Mouse (Mus musculus) inflammation-experienced regulatory T-cells, adult 6 months (primary cell): Measurements from ENCODE around the gene Gabarapl2. TPM values are rescaled to one million over a fixed set of nuclear protein-coding genes. Genes with fewer than 3 reads are reported as not detected.
A peak's percentile ranks its signal among the peaks of the same experiment; 100 is the strongest.

Experiments
- ATAC-seq: one replicate; pipeline ENCODE4 v1.8.0; 2017
- polyA plus RNA-seq, 3 experiments: library from polyadenylated mRNA; unstranded; fragments of 100-300 nt; shearing (Covaris generic); gene quantifications; one replicate each; pipeline ENCODE4 v1.2.1; 2017

Gene Gabarapl2
- polyA plus RNA-seq: 100 to 1,000 TPM; 252 to 286 (median 255) TPM

- ATAC-seq: peak; percentile 91
Observed at GRCm38 (mm10) chr8:111940171-111941100, at the start of gene Gabarapl2. Gene Gabarapl2 (plus strand): TSS chr8:111940703.

- ATAC-seq: no peak
Observed at GRCm38 (mm10) chr8:111890911-111891303, 49.6 kb upstream of the Gabarapl2 start.

- ATAC-seq: no peak
Observed at GRCm38 (mm10) chr8:111891983-111892382, 48.5 kb upstream of the Gabarapl2 start.

GRCm38 (mm10) chr8:111892615-111893014 is 47.9 kb upstream of the Gabarapl2 start:
- no peak for ATAC-seq

GRCm38 (mm10) chr8:111894955-111895354 is 45.5 kb upstream of the Gabarapl2 start:
- ATAC-seq: no peak

GRCm38 (mm10) chr8:111898586-111898985 is 41.9 kb upstream of the Gabarapl2 start:
- no peak for ATAC-seq

- ATAC-seq: no peak
Observed at GRCm38 (mm10) chr8:111902080-111902479, 38.4 kb upstream of the Gabarapl2 start.

- ATAC-seq: no peak
Observed at GRCm38 (mm10) chr8:111905500-111906121, 34.9 kb upstream of the Gabarapl2 start.

GRCm38 (mm10) chr8:111909621-111910450 is 30.7 kb upstream of the Gabarapl2 start, which contains the start of gene Chst5:
Gene Chst5 (minus strand): TSS chr8:111910447.
- ATAC-seq: no peak

GRCm38 (mm10) chr8:111911572-111911971 is 28.9 kb upstream of the Gabarapl2 start:
- no peak for ATAC-seq

- ATAC-seq: no peak
Observed at GRCm38 (mm10) chr8:111912860-111913432, 27.6 kb upstream of the Gabarapl2 start.

- no peak for ATAC-seq
Observed at GRCm38 (mm10) chr8:111919663-111920062, 20.8 kb upstream of the Gabarapl2 start.

GRCm38 (mm10) chr8:111920971-111921370 is 19.5 kb upstream of the Gabarapl2 start:
- no peak for ATAC-seq

GRCm38 (mm10) chr8:111923383-111923804 is 17.1 kb upstream of the Gabarapl2 start:
- peak; percentile 76 for ATAC-seq

- ATAC-seq: no peak
Observed at GRCm38 (mm10) chr8:111924976-111925375, 15.5 kb upstream of the Gabarapl2 start.

GRCm38 (mm10) chr8:111929648-111930344 is 10.7 kb upstream of the Gabarapl2 start:
- no peak for ATAC-seq

- ATAC-seq: no peak
Observed at GRCm38 (mm10) chr8:111931721-111932120, 8.8 kb upstream of the Gabarapl2 start.

GRCm38 (mm10) chr8:111932580-111933336 is 7.7 kb upstream of the Gabarapl2 start:
- ATAC-seq: no peak

GRCm38 (mm10) chr8:111933348-111934076 is 7.0 kb upstream of the Gabarapl2 start, which contains the start of gene Tmem231:
Gene Tmem231 (minus strand): TSS chr8:111933881.
- peak; percentile 100 for ATAC-seq

- ATAC-seq: no peak
Observed at GRCm38 (mm10) chr8:111934201-111934600, 6.3 kb upstream of the Gabarapl2 start.
